Comparison of ENCODE assay signal across 9 mouse cellular contexts in the genomic region with DNA sequence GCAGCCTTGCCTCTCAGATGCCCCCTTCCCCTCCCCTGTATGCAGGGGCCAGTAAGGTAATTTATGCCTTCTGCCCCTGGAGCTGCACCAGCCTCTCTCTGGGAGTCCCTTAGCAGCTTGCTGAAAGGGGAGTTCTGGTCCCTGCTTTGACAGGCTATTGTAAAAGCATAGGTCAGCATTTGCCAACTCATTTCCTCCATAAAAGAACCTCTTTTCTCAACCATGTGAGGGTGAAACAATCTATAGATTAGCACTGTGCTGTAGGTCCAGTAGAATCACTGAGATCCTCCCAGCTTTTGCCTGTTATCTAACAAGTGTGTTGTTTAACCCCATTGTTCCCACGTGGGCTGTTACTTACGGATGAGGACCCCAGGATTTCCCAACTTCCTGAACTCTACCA. TPM values are rescaled to one million over a fixed set of nuclear protein-coding genes. Genes with fewer than 3 reads are reported as not detected.
DNase-seq lines count a peak whose midpoint lies in the region; ATAC-seq and TF ChIP-seq lines count a peak whose summit lies in the region.
"Had no signal": no experiment of that assay in that cellular context is flagged by ENCODE, and none has a peak within 500 bp of the region (broad histone marks: within the 10 kb centered on the region; RNA-seq: fewer than 3 reads in every experiment).

No protein-coding gene starts in this region.

- H3K9ac ChIP-seq in kidney, embryonic 14.5 days (ENCODE audit: low read depth, low read length): no peak overlapping the region
- peak overlapping the region; percentile 79 for H3K9ac ChIP-seq in intestine, embryonic 16.5 days (ENCODE audit: low read depth, low read length)
- peak overlapping the region; percentile 98; the same call in 1 of the 2 replicates for H3K9ac ChIP-seq in neural tube, embryonic 14.5 days (replicated peaks; ENCODE audit: low read depth, low read length)
- H3K9ac ChIP-seq: liver, embryonic 14.5 days had no signal

- peak overlapping the region; percentile 100; the same call in 1 of the 2 replicates for H3K4me2 ChIP-seq in kidney, embryonic 14.5 days (replicated peaks; ENCODE audit: low read depth, low read length)
- H3K4me2 ChIP-seq in intestine, embryonic 16.5 days (ENCODE audit: low read depth, low read length): no peak overlapping the region; the same call in 1 of the 2 replicates
- H3K4me2 ChIP-seq in neural tube, embryonic 14.5 days (ENCODE audit: low read depth, low read length): peak overlapping the region; percentile 92

- TF ChIP-seq CTCF in kidney, adult 2 months (conservative IDR thresholded peaks at IDR 0.05; ENCODE audit: insufficient read depth, insufficient read length, low read depth, low read length): no peak

- ATAC-seq in kidney, embryonic 14.5 days (ENCODE audit: low FRiP score, low TSS enrichment): no peak
- ATAC-seq in intestine, embryonic 16.5 days: peak; percentile 47
- no peak for ATAC-seq in neural tube, embryonic 14.5 days (ENCODE audit: low read depth)
- ATAC-seq in megakaryocyte progenitor cell, adult 5-6 weeks (replicated peaks; ENCODE audit: poor library complexity): no peak

- H3K36me3 ChIP-seq in kidney, embryonic 14.5 days (ENCODE audit: control insufficient read depth, insufficient read depth, low read length): no peaks in the 10 kb centered on the region
- peaks cover 12% of the 10 kb centered on the region for H3K36me3 ChIP-seq in forebrain, embryonic 10.5 days (replicated peaks)
- H3K36me3 ChIP-seq in intestine, embryonic 16.5 days (ENCODE audit: control insufficient read depth, insufficient read depth, low read length): no peaks in the 10 kb centered on the region
- no peaks in the 10 kb centered on the region for H3K36me3 ChIP-seq in neural tube, embryonic 14.5 days (ENCODE audit: control insufficient read depth, insufficient read depth, low read length)
- H3K36me3 ChIP-seq in kidney, adult 2 months (ENCODE audit: control insufficient read depth, insufficient read depth, low read length): no peaks in the 10 kb centered on the region

- no peak overlapping the region for H3K27ac ChIP-seq in kidney, embryonic 14.5 days (ENCODE audit: low read depth, low read length)
- H3K27ac ChIP-seq in forebrain, embryonic 10.5 days: 0 out of 2 replicates have a peak overlapping the region, but pooled peaks have one; percentile 91
- peak overlapping the region; percentile 4; the same call in 1 of the 2 replicates for H3K27ac ChIP-seq in intestine, embryonic 16.5 days (ENCODE audit: low read length)
- H3K27ac ChIP-seq in neural tube, embryonic 14.5 days (ENCODE audit: low read depth, low read length): no peak overlapping the region
- no peak overlapping the region for H3K27ac ChIP-seq in kidney, adult 2 months (ENCODE audit: insufficient read depth, low read depth, low read length)
- H3K27ac ChIP-seq: liver, embryonic 14.5 days had no signal

- no peak for TF ChIP-seq POLR2A in kidney, adult 2 months (IDR thresholded peaks at IDR 0.05; ENCODE audit: low read depth, low read length)

- WGBS in kidney, embryonic 14.5 days: 60% methylated on average over 2 of the region's 2 CpGs
- 19% methylated on average over 2 of the region's 2 CpGs for whole genome bisulfite sequencing in forebrain, embryonic 10.5 days
- WGBS in intestine, embryonic 16.5 days: 47% methylated on average over 2 of the region's 2 CpGs
- WGBS in neural tube, embryonic 14.5 days: 9% methylated on average over 2 of the region's 2 CpGs
- WGBS in kidney, adult 2 months: 89% methylated on average over 2 of the region's 2 CpGs

- peaks cover 10% of the 10 kb centered on the region for H3K4me1 ChIP-seq in kidney, embryonic 14.5 days (ENCODE audit: control insufficient read depth, insufficient read depth, low read length)
- peaks cover 60% of the 10 kb centered on the region for H3K4me1 ChIP-seq in forebrain, embryonic 10.5 days
- H3K4me1 ChIP-seq in intestine, embryonic 16.5 days (ENCODE audit: control insufficient read depth, insufficient read depth, low read length): peaks cover 10% of the 10 kb centered on the region
- H3K4me1 ChIP-seq in neural tube, embryonic 14.5 days (ENCODE audit: control insufficient read depth, insufficient read depth, low read length): peaks cover 25% of the 10 kb centered on the region; the same call in 1 of the 2 replicates
- no peaks in the 10 kb centered on the region; the same call in 1 of the 2 replicates for H3K4me1 ChIP-seq in kidney, adult 2 months (ENCODE audit: control insufficient read depth, insufficient read depth, low read length)

- no peaks in the 10 kb centered on the region for H3K9me3 ChIP-seq in kidney, embryonic 14.5 days (ENCODE audit: control insufficient read depth, low read length)
- no peaks in the 10 kb centered on the region for H3K9me3 ChIP-seq in forebrain, embryonic 10.5 days
- no peaks in the 10 kb centered on the region for H3K9me3 ChIP-seq in intestine, embryonic 16.5 days (ENCODE audit: control insufficient read depth, low read length)
- no peaks in the 10 kb centered on the region for H3K9me3 ChIP-seq in neural tube, embryonic 14.5 days (ENCODE audit: control insufficient read depth, low read length)

- peaks cover 6% of the 10 kb centered on the region; the same call in 1 of the 2 replicates for H3K27me3 ChIP-seq in kidney, embryonic 14.5 days (ENCODE audit: control insufficient read depth, insufficient read depth, low read length)
- H3K27me3 ChIP-seq in forebrain, embryonic 10.5 days (ENCODE audit: poor library complexity, severe bottlenecking): peaks cover 57% of the 10 kb centered on the region
- peaks cover 14% of the 10 kb centered on the region; the same call in 1 of the 2 replicates for H3K27me3 ChIP-seq in intestine, embryonic 16.5 days (replicated peaks; ENCODE audit: control insufficient read depth, insufficient read depth, low read length)
- H3K27me3 ChIP-seq in neural tube, embryonic 14.5 days (ENCODE audit: control insufficient read depth, insufficient read depth, low read length): peaks cover 3% of the 10 kb centered on the region; the same call in 1 of the 2 replicates
- H3K27me3 ChIP-seq in kidney, adult 2 months (replicated peaks; ENCODE audit: control insufficient read depth, insufficient read depth, low read length): no peaks in the 10 kb centered on the region; the same call in 1 of the 2 replicates

- no peak for DNase-seq in kidney, adult 8-10 months
- DNase-seq in forebrain, embryonic 10.5 days (ENCODE audit: extremely low spot score, low spot score): no peak
- DNase-seq in layer of hippocampus, adult 8-10 months (ENCODE audit: low spot score in 2 of 2): no peak
- DNase-seq in kidney, adult 2 months: no peak

- H3K4me3 ChIP-seq in kidney, embryonic 14.5 days (ENCODE audit: low read length): peak overlapping the region; percentile 67; the same call in 1 of the 2 replicates
- peak overlapping the region; percentile 80 for H3K4me3 ChIP-seq in forebrain, embryonic 10.5 days
- no peak overlapping the region; the same call in 1 of the 2 replicates for H3K4me3 ChIP-seq in intestine, embryonic 16.5 days (ENCODE audit: low read length)
- peak overlapping the region; percentile 82 for H3K4me3 ChIP-seq in neural tube, embryonic 14.5 days (ENCODE audit: low read depth, low read length)
- no peak overlapping the region for H3K4me3 ChIP-seq in kidney, adult 2 months (ENCODE audit: insufficient read depth, low read depth, low read length)

RNA-seq across cellular contexts. Expression of a gene that starts 2.5 kb away (rescaled TPM):
- polyA plus RNA-seq in kidney, embryonic 14.5 days (2014; fragmentation: Nextera tagmentation; extraction: Ambion mirVana): 1.6 and 2.8 TPM in 2 replicates
- 1.8 and 2.0 TPM in 2 replicates for polyA plus RNA-seq in forebrain, embryonic 10.5 days (2016; fragmentation: Nextera tagmentation; extraction: Ambion mirVana)
- polyA plus RNA-seq in intestine, embryonic 16.5 days (2015; fragmentation: Nextera tagmentation; extraction: Ambion mirVana): 0.65 and 0.77 TPM in 2 replicates
- 9.7 and 11.5 TPM in 2 replicates for polyA plus RNA-seq in neural tube, embryonic 14.5 days (2014; fragmentation: Nextera tagmentation; extraction: Ambion mirVana)
- not detected in 2 replicates for total RNA-seq in megakaryocyte progenitor cell, adult 5-6 weeks (2015)
- 0.61 TPM in 1 of 2 replicates, not detected in the other for total RNA-seq in megakaryocyte progenitor cell, adult 5-6 weeks (2017)
- total RNA-seq in layer of hippocampus, adult 8-10 months (2022): 10 to 100 TPM; 89.1 to 97.1 (median 91.5) TPM
- 0.54 and 0.56 TPM in 2 replicates for polyA plus RNA-seq in kidney, adult 2 months (2012; rRNA removed)

Comparison
In these comparisons a context has a peak if more than half of its experiments do, and no peak if none do; other contexts are left out.
1. H3K4me3 ChIP-seq: peak in kidney, embryonic 14.5 days (single experiment), forebrain, embryonic 10.5 days (single experiment) and neural tube, embryonic 14.5 days (single experiment); none in intestine, embryonic 16.5 days (single experiment) and kidney, adult 2 months (single experiment).
2. H3K27ac ChIP-seq: peak in forebrain, embryonic 10.5 days (single experiment) and intestine, embryonic 16.5 days (single experiment); none in kidney, embryonic 14.5 days (single experiment), neural tube, embryonic 14.5 days (single experiment) and kidney, adult 2 months (single experiment).